Mouse (Mus musculus): ENCODE results near the gene Shank2.

GRCm38 (mm10) chr7:144415795-144416194, 414.1 kb downstream of the Shank2 start:
- TF ChIP-seq EP300 (IDR thresholded peaks at IDR 0.05; ENCODE audit: low read depth) (no peak), CTCF (IDR thresholded peaks at IDR 0.05; ENCODE audit: low read depth) (peak; percentile 30; the same call in 1 of the 2 replicates)

All from liver, postnatal 0 days (tissue).